Mouse (Mus musculus) C2C12 (cell line): Measurements from ENCODE around the gene Fnbp1l. TPM values are rescaled to one million over a fixed set of nuclear protein-coding genes. Genes with fewer than 3 reads are reported as not detected.

Source experiments
- H3K27me3 ChIP-seq: one replicate; pipeline ENCODE4 v1.6.1; 2011; ENCODE audit not compliant: control insufficient read depth, insufficient read depth, insufficient read length
- H3K36me3 ChIP-seq: one replicate; pipeline ENCODE4 v1.6.1; 2011; ENCODE audit not compliant: control insufficient read depth, insufficient read depth
- H3K4me3 ChIP-seq: one replicate; pipeline ENCODE4 v1.5.1; 2011; ENCODE audit warnings: mild to moderate bottlenecking, control low read depth; ENCODE audit not compliant: poor library complexity, insufficient read depth, severe bottlenecking
- H3K79me2 ChIP-seq: one replicate; pipeline ENCODE4 v1.6.1; 2011; ENCODE audit not compliant: control insufficient read depth, insufficient read depth
- H3K79me3 ChIP-seq: one replicate; pipeline ENCODE4 v1.6.1; 2011; ENCODE audit warnings: low read depth, control low read depth
- H3ac ChIP-seq: one replicate; pipeline ENCODE3; 2011; ENCODE audit warnings: low read depth; ENCODE audit not compliant: control insufficient read depth, insufficient read length
- CEBPB ChIP-seq: IDR thresholded peaks from one replicate; pipeline ENCODE4 v1.6.1; 2011; ENCODE audit warnings: low read depth, mild to moderate bottlenecking, control low read depth, moderate library complexity
- CTCF ChIP-seq: IDR thresholded peaks from one replicate; pipeline ENCODE4 v1.5.1; 2011; ENCODE audit not compliant: control insufficient read depth, insufficient read depth, insufficient read length
- FOSL1 ChIP-seq: IDR thresholded peaks from one replicate; pipeline ENCODE4 v1.8.0; 2011; ENCODE audit warnings: mild to moderate bottlenecking, low read length; ENCODE audit not compliant: poor library complexity, insufficient read depth, severe bottlenecking
- MAX ChIP-seq: IDR thresholded peaks from one replicate; pipeline ENCODE4 v1.6.1; 2011; ENCODE audit warnings: mild to moderate bottlenecking, control low read depth
- MYOD1 ChIP-seq: IDR thresholded peaks from one replicate; pipeline ENCODE4 v1.6.1; 2011; ENCODE audit warnings: low read depth; ENCODE audit not compliant: control insufficient read depth, insufficient read length
- MYOG ChIP-seq: IDR thresholded peaks from one replicate; pipeline ENCODE4 v1.6.1; 2011; ENCODE audit not compliant: control insufficient read depth, insufficient read length; ENCODE audit errors: extremely low read depth
- USF1 ChIP-seq: IDR thresholded peaks from one replicate; pipeline ENCODE4 v1.6.1; 2011; ENCODE audit warnings: low read depth, mild to moderate bottlenecking, control low read depth, moderate library complexity
- polyA plus RNA-seq: library from polyadenylated mRNA; unstranded; fragments of >200 nt; fragmentation: generic; extraction: Trizol; gene quantifications from one replicate; pipeline ENCODE4 v1.2.1, GENCODE M21; 2012; ENCODE audit warnings: missing spikeins

Gene Fnbp1l
- polyA plus RNA-seq, 1 experiment: 12.4 TPM

- H3K36me3 ChIP-seq: peaks cover 51% of the 10 kb centered on the region
- H3ac ChIP-seq: no peak overlapping the region
Observed at GRCm38 (mm10) chr3:122535938-122536703, 83.4 kb downstream of the Fnbp1l start.

GRCm38 (mm10) chr3:122528477-122528876 is 91.0 kb downstream of the Fnbp1l start:
- TF ChIP-seq MAX (no peak), FOSL1 (no peak), CTCF (no peak), MYOG (no peak), MYOD1 (no peak), CEBPB (no peak), USF1 (no peak)
- peaks cover 81% of the 10 kb centered on the region for H3K36me3 ChIP-seq
- no peaks in the 10 kb centered on the region for H3K79me3 ChIP-seq
- H3ac ChIP-seq: no peak overlapping the region
- no peaks in the 10 kb centered on the region for H3K79me2 ChIP-seq
- H3K27me3 ChIP-seq: no peaks in the 10 kb centered on the region
- H3K4me3 ChIP-seq: no peak overlapping the region

More at GRCm38 (mm10) chr3:122535938-122536703, 83.4 kb downstream of the Fnbp1l start:
- Histone ChIP-seq H3K79me3 (no peaks in the 10 kb centered on the region), H3K4me3 (no peak overlapping the region), H3K27me3 (no peaks in the 10 kb centered on the region), H3K79me2 (no peaks in the 10 kb centered on the region)
- TF ChIP-seq MYOD1 (no peak), FOSL1 (no peak), USF1 (no peak), MYOG (no peak), MAX (no peak)

- TF ChIP-seq CTCF (no peak), MYOD1 (no peak), MYOG (no peak), MAX (peak; percentile 20), USF1 (no peak), CEBPB (no peak), FOSL1 (peak; percentile 52)
- H3K79me2 ChIP-seq: peaks cover 13% of the 10 kb centered on the region
- no peak overlapping the region for H3ac ChIP-seq
- H3K36me3 ChIP-seq: peaks cover 53% of the 10 kb centered on the region
- peaks cover 2% of the 10 kb centered on the region for H3K79me3 ChIP-seq
- H3K4me3 ChIP-seq: no peak overlapping the region
- no peaks in the 10 kb centered on the region for H3K27me3 ChIP-seq
Observed at GRCm38 (mm10) chr3:122521294-122521693, 98.2 kb downstream of the Fnbp1l start.

- Histone ChIP-seq H3K27me3 (no peaks in the 10 kb centered on the region), H3K4me3 (no peak overlapping the region), H3ac (no peak overlapping the region), H3K79me3 (peaks cover 2% of the 10 kb centered on the region), H3K79me2 (peaks cover 17% of the 10 kb centered on the region), H3K36me3 (peaks cover 49% of the 10 kb centered on the region)
- no peak for TF ChIP-seq USF1
- peak; percentile 31 for TF ChIP-seq MYOD1
Observed at GRCm38 (mm10) chr3:122520875-122521274, 98.6 kb downstream of the Fnbp1l start.

- Histone ChIP-seq H3K79me3 (peaks cover 2% of the 10 kb centered on the region), H3ac (no peak overlapping the region), H3K36me3 (peaks cover 49% of the 10 kb centered on the region), H3K79me2 (peaks cover 21% of the 10 kb centered on the region), H3K4me3 (no peak overlapping the region), H3K27me3 (no peaks in the 10 kb centered on the region)
- TF ChIP-seq CEBPB (no peak), USF1 (no peak), MAX (no peak), MYOD1 (peak; percentile 81)
Observed at GRCm38 (mm10) chr3:122520365-122520764, 99.2 kb downstream of the Fnbp1l start.

GRCm38 (mm10) chr3:122519082-122519481 is 100.4 kb downstream of the Fnbp1l start:
- Histone ChIP-seq H3K4me3 (no peak overlapping the region), H3K79me3 (peaks cover 3% of the 10 kb centered on the region), H3K79me2 (peaks cover 29% of the 10 kb centered on the region), H3K27me3 (no peaks in the 10 kb centered on the region), H3K36me3 (peaks cover 44% of the 10 kb centered on the region), H3ac (peak overlapping the region; percentile 67)
- peak; percentile 26 for TF ChIP-seq MYOD1
- no peak for TF ChIP-seq MAX
